Mouse (Mus musculus): ENCODE measurements at regions not wholly inside any gene's neighbourhood (a gene's known extent, or its start where the extent isn't known, plus 50 kb on each side); places are given as distances from the start of the nearest gene placed in this dataset.

- peak; percentile 47 to 67 for DNase-seq
Measured at GRCm38 (mm10) chr1:168502266-168502665, 70.2 kb upstream of the Pbx1 start.

GRCm38 (mm10) chr1:168501375-168502169 is 69.5 kb upstream of the Pbx1 start:
- DNase-seq = no peak

- DNase-seq = no peak
Measured at GRCm38 (mm10) chr1:168497801-168498200, 65.7 kb upstream of the Pbx1 start.

- no peak for DNase-seq
Measured at GRCm38 (mm10) chr1:168495687-168496527, 63.8 kb upstream of the Pbx1 start.

GRCm38 (mm10) chr1:168487492-168487891 is 55.4 kb upstream of the Pbx1 start:
- no peak for DNase-seq

GRCm38 (mm10) chr1:168483651-168484050 is 51.6 kb upstream of the Pbx1 start:
- DNase-seq = no peak

Data from lung, adult 18-20 months (tissue).